Mouse (Mus musculus) MN1 (cell line): ENCODE results near the gene Mgat4b.
"Not testable (repeated sequence)": the region's sequence is repeated elsewhere in the genome, so short reads cannot be mapped to it uniquely, and the experiment has no call there.

Source experiments
- DNase-seq: peaks from one replicate; pipeline ENCODE4 v3.0.0-alpha.2; 2016; ENCODE audit warnings: low spot score

The Mgat4b gene

DNA sequence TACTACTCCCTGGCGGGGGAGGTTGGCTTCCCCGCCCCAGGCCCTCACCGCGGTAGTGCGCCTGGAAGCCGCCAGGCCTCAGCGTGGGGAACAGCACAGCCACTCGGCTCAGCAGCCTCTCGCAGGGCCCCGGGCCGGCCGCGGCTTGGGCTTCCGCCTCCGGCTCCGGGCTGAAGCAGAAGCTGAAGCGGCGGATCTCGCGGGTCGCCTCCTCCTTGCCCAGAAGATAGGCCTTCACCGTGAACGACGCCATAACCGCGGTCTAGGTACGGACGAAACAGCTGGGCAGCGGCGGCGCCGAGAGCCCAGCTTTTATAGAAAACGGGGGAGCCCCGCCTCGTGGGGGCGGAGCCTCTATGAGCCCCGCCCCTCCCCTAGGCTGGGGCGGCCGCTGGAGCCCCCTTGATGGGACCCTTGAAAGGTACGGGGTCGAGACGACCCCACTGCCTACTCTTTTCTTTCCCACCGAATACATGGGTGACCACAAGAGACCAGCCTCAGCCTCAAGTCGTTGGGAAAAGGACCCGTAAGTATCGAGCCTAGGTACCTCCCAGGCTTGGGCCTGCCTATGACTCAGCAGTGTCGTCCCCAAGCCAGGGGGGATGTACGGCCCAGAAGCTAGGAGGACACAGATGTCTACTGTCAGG lies at the start of gene Mgat4b, which contains the start of gene Sqstm1:
Gene Mgat4b, plus strand, starts transcription at position 386 of the 647 bp plus-strand sequence.
Gene Sqstm1, minus strand, starts transcription at position 323 of the 647 bp plus-strand sequence.
- DNase-seq = peak; percentile 88

- DNase-seq = peak; percentile 77
These were observed 48.9 kb upstream of the Mgat4b start for GRCm38 (mm10) chr11:50161578-50162304.

- DNase-seq = no peak
These were observed 48.2 kb upstream of the Mgat4b start for GRCm38 (mm10) chr11:50162338-50163050.

DNA sequence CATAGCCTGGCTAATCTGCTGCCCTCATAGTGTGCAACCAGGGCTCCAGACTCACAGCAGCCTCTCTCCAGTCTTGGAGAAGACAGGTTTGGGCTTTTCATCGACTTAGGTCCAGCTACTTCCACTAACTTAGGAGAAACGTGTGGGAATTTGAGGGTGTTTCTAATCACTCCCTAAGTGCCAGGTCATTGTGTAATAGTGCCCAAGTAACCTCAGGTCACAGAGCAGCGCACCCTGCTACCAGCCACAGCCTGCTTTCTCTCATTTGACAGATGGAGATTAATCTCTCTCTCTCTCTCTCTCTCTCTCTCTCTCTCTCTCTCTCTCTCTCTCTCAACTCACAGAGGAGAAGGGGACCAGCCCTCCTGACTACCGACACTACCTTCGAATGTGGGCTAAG lies 42.3 kb upstream of the Mgat4b start:
- no peak for DNase-seq

DNA sequence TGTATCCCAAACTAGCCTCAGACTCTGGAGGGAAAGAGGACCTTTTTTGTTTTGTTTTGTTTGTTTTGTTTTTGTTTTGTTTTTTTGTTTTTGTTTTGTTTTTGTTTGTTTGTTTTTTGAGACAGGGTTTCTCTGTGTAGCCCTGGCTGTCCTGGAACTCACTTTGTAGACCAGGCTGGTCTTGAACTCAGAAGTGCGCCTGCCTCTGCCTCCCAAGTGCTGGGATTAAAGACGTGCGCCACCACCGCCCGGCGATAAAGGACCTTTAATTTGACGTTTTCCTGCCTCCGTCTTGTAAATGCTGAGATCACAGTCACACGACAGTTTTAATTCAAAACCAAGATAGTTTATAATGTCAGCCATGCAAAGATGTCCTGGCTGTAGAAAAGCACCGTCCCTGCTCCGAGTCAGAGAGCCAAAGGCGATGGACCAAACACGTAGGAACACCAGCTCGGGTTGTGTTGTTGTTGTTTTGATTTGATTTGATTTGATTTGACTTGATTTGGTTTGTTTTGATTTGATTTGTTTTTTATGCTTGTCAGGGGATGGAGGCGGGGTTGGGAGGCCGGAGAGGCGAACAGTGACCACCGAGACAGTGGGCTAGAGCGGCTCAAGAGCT lies 36.5 kb upstream of the Mgat4b start, which contains the start of gene Mrnip:
Gene Mrnip, plus strand, starts transcription at position 334 of the 619 bp plus-strand sequence.
- DNase-seq = not testable (repeated sequence)

GRCm38 (mm10) chr11:50174730-50175187 lies 35.9 kb upstream of the Mgat4b start:
- peak; percentile 100 for DNase-seq

- no peak for DNase-seq
These were observed 34.3 kb upstream of the Mgat4b start for GRCm38 (mm10) chr11:50176351-50176750.

- no peak for DNase-seq
These were observed 33.6 kb upstream of the Mgat4b start for GRCm38 (mm10) chr11:50177111-50177510.

GRCm38 (mm10) chr11:50178532-50179488 lies 31.9 kb upstream of the Mgat4b start:
- DNase-seq = no peak

DNA sequence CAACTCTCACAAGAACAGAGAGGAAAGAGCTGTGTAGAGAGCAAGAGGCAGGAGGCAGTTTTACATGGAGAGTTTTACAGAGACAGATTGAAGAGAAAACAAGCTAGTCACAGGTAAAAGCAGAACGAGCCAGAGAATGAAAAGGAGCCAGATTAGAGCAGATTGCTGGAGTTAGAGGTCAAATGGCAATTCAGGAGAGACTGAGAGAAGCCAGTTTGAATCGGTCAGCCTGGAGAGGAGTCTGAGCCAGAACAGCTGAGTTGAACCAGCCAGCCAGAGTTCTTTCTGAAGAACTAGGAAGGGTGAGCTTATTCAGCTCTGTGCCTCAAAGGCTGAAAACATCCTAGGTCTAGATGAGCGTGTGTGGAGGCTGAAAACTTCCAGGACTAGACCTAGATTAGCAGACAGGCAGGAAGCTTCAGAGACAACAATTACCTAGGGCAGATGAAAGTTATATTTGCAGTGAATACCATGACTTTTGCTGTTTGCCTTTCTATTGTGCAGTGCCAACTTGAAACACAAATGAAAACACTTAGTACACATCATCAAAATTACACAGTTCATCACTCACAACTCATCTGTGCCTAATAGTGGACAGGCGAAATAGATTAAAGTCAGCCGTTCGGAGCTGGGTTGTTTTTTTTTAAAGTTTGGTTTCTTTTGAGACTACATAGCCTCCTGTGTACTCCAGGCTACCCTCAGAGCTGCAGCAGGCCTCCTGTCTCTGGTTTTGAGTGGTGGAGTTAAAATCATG lies 30.0 kb upstream of the Mgat4b start:
- DNase-seq = no peak

- no peak for DNase-seq
These were observed 28.0 kb upstream of the Mgat4b start for GRCm38 (mm10) chr11:50182702-50183101.

DNA sequence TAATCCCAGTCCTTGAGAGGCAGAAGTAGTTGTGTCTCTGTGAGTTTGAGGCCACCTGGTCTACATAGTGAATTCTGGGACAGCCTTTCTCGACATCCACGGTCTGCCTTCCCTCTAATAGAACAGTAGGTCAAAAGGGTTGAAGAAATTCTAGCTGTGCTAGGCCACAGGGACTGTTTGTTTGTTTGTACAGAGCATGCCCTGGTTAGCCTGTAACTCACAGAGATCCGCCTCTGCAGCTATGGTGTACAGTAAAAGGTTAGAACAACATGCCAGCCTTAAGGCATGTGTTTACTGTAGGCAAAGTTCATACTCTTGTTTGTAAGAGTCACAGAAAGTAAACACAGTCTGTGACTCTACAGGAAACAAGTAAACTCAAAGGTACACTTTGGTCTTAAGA lies 25.9 kb upstream of the Mgat4b start:
- no peak for DNase-seq

DNA sequence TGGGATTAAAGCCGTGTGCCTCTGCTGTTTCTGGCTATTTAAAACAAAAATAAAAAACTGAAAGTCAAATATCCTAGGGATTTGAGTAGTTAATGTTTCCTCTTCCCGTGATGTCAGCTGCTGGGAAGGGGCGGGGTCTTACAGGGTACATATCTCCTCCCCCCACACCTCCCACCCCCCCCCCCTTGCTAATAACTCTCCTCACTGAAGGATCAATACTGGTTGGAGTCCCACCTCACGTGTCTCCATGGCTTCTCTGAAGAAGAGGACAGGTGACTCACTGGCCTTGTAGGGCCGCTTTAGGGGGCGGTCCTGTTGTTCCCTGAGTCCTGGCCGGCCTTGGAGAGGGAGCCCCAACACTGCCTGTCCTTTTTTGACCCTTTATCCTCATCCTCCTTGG lies 22.0 kb upstream of the Mgat4b start:
- DNase-seq = no peak

GRCm38 (mm10) chr11:50190362-50190761 lies 20.3 kb upstream of the Mgat4b start:
- DNase-seq = no peak

DNA sequence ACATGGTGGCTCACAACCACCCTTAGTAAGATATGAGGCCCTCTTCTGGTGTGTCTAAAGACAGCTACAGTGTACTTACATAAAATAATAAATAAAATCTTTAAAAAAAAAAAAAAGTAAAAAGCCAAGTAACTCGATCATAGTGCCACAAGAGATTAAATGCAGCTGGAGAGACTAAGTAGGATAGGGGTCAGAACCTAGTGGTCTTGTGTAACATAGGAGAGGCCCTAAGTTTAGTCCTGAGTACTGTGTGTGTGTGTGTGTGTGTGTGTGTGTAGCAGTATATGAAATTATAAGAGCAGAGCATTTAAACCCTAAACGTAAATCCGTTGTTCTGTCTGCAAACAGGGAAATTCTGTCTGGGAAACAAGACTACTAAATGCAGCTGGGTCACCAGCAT lies 18.4 kb upstream of the Mgat4b start:
- DNase-seq = no peak

DNA sequence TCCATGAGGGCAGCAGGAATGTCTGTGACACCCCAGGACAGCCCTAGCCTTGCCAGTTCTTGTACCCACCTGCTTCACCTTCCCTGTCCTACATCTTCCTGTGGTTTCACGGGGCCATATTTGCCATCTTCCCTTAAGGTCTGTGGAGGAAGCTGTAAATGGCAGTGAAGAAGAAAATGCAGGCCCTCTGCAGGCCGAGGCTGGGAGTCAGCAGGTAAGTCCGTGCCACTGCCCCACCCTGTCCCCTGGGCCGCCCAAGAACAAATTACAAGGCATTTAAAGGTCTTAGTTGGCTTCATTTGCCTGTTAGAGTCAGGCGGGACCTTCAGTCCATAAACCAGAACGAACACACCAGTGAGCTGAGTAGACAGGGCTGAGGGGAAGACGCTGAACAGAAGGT lies 16.6 kb upstream of the Mgat4b start:
- no peak for DNase-seq

GRCm38 (mm10) chr11:50194793-50195192 lies 15.9 kb upstream of the Mgat4b start:
- DNase-seq = no peak

GRCm38 (mm10) chr11:50197500-50197899 lies 13.2 kb upstream of the Mgat4b start:
- no peak for DNase-seq

- DNase-seq = no peak
These were observed 12.4 kb upstream of the Mgat4b start for GRCm38 (mm10) chr11:50198219-50198846.

DNA sequence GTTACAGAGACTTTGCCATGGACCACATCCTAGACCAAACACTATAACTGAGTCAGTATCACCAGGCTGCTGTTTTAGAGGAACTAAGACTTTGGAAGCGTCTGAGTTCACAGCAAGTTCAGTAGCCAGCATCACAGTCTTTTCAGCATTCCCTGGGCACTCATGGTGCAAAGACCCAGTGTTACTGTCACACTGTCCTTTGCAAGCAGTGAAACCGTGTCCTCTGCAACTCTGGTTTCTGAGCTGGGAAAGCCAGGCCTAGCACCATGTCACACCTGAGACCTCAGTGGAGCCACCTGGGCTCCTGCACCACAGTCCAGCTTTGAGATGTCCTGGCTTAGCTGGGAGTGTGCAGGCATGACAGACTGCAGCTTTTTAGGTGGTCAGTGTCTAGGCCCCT lies 11.8 kb upstream of the Mgat4b start:
- no peak for DNase-seq
